Mouse (Mus musculus) heart, embryonic 16.5 days (tissue): ENCODE results near the gene Fam187b. TPM values are rescaled to one million over a fixed set of nuclear protein-coding genes. Genes with fewer than 3 reads are reported as not detected.

Experiments used
- ATAC-seq: fragments of 200-750 bp; cut with Nextera tagmentation; replicated peaks from 2 replicates; pipeline ENCODE4 v1.8.0; 2017; ENCODE audit warnings: moderate number of reproducible peaks; ENCODE audit not compliant: insufficient read depth, low FRiP score; ENCODE audit errors: extremely low read depth
- H3K27ac ChIP-seq: fragments of 300-500 bp; sonication (generic); 2 replicates; pipeline ENCODE4 v1.5.1; 2014; ENCODE audit warnings: mild to moderate bottlenecking, low read length, control low read depth, moderate library complexity
- H3K27me3 ChIP-seq: fragments of 300-500 bp; sonication (generic); 2 replicates; pipeline ENCODE4 v1.6.1; 2014; ENCODE audit warnings: low read length, mixed read lengths; ENCODE audit not compliant: control insufficient read depth, insufficient read depth
- H3K36me3 ChIP-seq: fragments of 300-500 bp; sonication (generic); 2 replicates; pipeline ENCODE4 v1.6.1; 2014; ENCODE audit not compliant: control insufficient read depth, insufficient read depth
- H3K4me1 ChIP-seq: fragments of 300-500 bp; sonication (generic); 2 replicates; pipeline ENCODE4 v1.6.1; 2014; ENCODE audit warnings: low read length, mixed read lengths; ENCODE audit not compliant: control insufficient read depth, insufficient read depth
- H3K4me2 ChIP-seq: fragments of 300-500 bp; sonication (generic); 2 replicates; pipeline ENCODE4 v1.6.1; 2014; ENCODE audit warnings: low read depth, mild to moderate bottlenecking, control low read depth, low read length
- H3K4me3 ChIP-seq: fragments of 300-500 bp; sonication (generic); 2 replicates; pipeline ENCODE4 v1.5.1; 2014; ENCODE audit warnings: mild to moderate bottlenecking, control low read depth, low read length
- H3K9ac ChIP-seq: fragments of 300-500 bp; sonication (generic); 2 replicates; pipeline ENCODE4 v1.6.1; 2014; ENCODE audit warnings: low read length, control low read depth
- H3K9me3 ChIP-seq: fragments of 300-500 bp; sonication (generic); replicated peaks from 2 replicates; pipeline ENCODE4 v1.6.1; 2016; ENCODE audit warnings: low read length; ENCODE audit not compliant: control insufficient read depth
- WGBS: fragments of 180-500 bp; shearing (Covaris S2); extraction: QIAGEN DNeasy Blood & Tissue Kit; methylation state at CpG from one replicate; pipeline ENCODE4 v1.1.7; 2014; 5-methylcytosine and 5-hydroxymethylcytosine counted together
- polyA plus RNA-seq: library from polyadenylated mRNA; unstranded; fragments of >200 nt; fragmentation: Nextera tagmentation; extraction: Ambion mirVana; gene quantifications from 2 replicates; pipeline ENCODE4 v1.2.1, GENCODE M21; 2015

Fam187b gene
- polyA plus RNA-seq, 1 experiment from 2014 or later: 0.70 TPM

DNA sequence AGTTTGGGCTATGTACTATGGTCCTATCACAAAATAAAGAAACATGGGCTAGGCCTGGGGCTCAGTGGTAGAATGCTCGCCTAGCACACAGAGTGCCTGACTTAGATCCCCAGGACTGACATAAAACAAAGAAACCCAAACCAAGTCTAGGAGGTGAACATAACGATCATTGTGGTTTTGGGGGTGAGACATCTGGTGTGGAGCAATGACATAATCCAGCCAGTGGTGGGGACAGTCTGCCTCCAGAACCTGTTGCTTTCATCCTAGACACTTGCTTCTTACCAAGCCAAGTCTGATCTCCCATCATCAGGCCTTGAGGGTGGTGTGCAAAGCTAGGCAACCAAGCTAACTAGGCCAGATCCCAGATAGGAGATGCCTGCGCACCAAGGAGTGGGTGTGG is 6.9 kb upstream of the Fam187b start:
- Histone ChIP-seq H3K9ac (no peak overlapping the region), H3K9me3 (no peaks in the 10 kb centered on the region), H3K36me3 (no peaks in the 10 kb centered on the region), H3K4me1 (peaks cover 10% of the 10 kb centered on the region), H3K4me2 (no peak overlapping the region), H3K27ac (no peak overlapping the region), H3K27me3 (no peaks in the 10 kb centered on the region), H3K4me3 (no peak overlapping the region)
- WGBS: 84% methylated on average over 3 of the region's 3 CpGs
- 0 out of 2 replicates have a peak, but pooled peaks have one; percentile 10 for ATAC-seq

GRCm38 (mm10) chr7:30968611-30969010 is 5.0 kb upstream of the Fam187b start:
- H3K27ac ChIP-seq: peak overlapping the region; percentile 8; the same call in 1 of the 2 replicates
- WGBS: 82% methylated on average over 8 of the region's 8 CpGs

GRCm38 (mm10) chr7:30969174-30969573 is 4.4 kb upstream of the Fam187b start:
- no peak overlapping the region for H3K9ac ChIP-seq
- peak overlapping the region; percentile 8; the same call in 1 of the 2 replicates for H3K27ac ChIP-seq
- ATAC-seq: peak; percentile 40; the same call in 1 of the 2 replicates
- H3K4me1 ChIP-seq: peaks cover 7% of the 10 kb centered on the region; the same call in 1 of the 2 replicates
- no peaks in the 10 kb centered on the region for H3K36me3 ChIP-seq
- WGBS: 66% methylated on average over 4 of the region's 4 CpGs
- no peak overlapping the region for H3K4me3 ChIP-seq
- no peak overlapping the region for H3K4me2 ChIP-seq
- no peaks in the 10 kb centered on the region for H3K9me3 ChIP-seq
- peaks cover 14% of the 10 kb centered on the region for H3K27me3 ChIP-seq

More at GRCm38 (mm10) chr7:30968611-30969010, 5.0 kb upstream of the Fam187b start:
- Histone ChIP-seq H3K9me3 (no peaks in the 10 kb centered on the region), H3K4me2 (no peak overlapping the region), H3K4me1 (peaks cover 12% of the 10 kb centered on the region), H3K4me3 (no peak overlapping the region), H3K36me3 (no peaks in the 10 kb centered on the region), H3K9ac (no peak overlapping the region), H3K27me3 (peaks cover 14% of the 10 kb centered on the region)
- no peak for ATAC-seq

DNA sequence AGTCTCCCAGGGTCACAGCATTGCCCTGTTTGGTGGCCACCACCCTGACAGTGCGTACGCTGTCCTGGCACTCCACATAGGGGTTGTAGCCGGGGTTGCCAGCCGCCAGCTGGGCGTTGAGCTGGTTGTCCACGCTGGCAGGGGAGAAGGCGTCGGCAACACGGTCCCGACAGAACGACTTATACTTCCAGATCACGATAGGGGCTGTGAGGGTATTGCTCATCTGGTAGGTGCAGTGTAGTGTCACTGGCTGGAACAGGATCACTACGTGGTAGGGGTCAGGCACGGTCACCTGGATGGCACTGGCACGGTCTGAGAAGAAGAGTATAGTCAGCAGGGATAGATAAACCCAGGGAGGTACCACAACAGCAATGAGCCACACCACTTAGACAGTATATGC is 1.7 kb upstream of the Fam187b start:
- H3K36me3 ChIP-seq: no peaks in the 10 kb centered on the region
- H3K9me3 ChIP-seq: no peaks in the 10 kb centered on the region
- H3K9ac ChIP-seq: no peak overlapping the region
- peaks cover 5% of the 10 kb centered on the region; the same call in 1 of the 2 replicates for H3K4me1 ChIP-seq
- peaks cover 14% of the 10 kb centered on the region for H3K27me3 ChIP-seq
- peak overlapping the region; percentile 54; the same call in 1 of the 2 replicates for H3K4me3 ChIP-seq
- WGBS: 82% methylated on average over 15 of the region's 15 CpGs
- no peak overlapping the region for H3K4me2 ChIP-seq
- no peak for ATAC-seq
- H3K27ac ChIP-seq: no peak overlapping the region

DNA sequence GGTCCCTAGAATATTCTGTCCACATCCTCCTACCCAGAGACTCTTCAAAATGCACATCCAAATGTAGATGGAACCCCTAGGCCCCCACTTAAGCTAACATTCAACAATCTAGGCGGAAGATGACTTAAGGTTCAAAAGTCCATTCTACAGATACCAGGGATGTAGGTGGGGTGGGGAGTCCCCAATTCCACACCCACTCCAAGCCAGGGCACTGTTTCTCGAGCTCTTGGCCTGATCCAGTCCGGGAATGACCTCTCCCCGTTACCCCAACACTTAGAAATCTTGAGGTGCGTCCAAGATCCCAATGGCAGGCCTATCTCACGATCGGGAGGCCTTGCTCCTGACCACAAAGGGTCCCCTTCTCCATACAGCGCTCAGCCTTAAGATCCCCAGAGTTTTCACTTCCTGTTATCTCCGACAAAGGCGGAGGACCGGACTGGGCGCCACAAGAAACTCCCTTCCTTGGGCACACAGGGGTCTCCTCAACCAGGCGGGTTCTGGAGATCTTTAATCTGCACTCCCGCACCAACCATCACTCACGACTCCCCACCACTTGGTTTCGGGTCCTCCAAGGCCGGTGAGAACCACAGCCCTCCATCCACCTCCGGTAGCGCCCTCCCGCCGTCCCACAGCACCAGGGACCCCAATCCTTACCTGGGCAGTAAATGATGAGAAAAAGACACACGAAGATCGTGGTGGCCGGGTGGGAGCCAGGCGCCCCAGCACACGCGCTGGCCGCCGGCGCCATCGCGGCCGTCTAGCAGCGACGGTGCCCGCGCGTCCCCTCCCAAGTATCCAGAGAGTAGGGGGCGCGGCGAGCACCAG is 952 bp upstream of the Fam187b start:
- 0 out of 2 replicates have a peak, but pooled peaks have one; percentile 3 for ATAC-seq
- no peak overlapping the region for H3K27ac ChIP-seq
- WGBS: 7% methylated on average over 41 of the region's 41 CpGs

DNA sequence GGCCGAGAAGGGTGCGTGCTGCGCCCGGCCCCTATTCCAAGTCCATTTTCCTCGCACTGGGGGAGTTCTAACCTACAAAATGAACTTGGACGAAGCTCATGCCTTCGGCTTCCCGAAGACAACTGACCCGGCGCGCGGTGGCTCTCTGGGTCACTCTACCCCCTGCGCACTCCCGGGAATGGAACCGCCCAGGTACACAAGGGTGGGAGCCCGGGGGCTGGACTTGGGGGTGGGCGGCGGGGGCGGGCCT is 414 bp upstream of the Fam187b start, which contains the start of gene Lsr:
TSS of gene Lsr (minus strand) at position 214 of the 250 bp plus-strand sequence.
- 1% methylated on average over 19 of the region's 19 CpGs for WGBS
- peak within 1 kb of the TSS; percentile 59 for H3K9ac ChIP-seq
- H3K27ac ChIP-seq: no peak within 1 kb of the TSS
- H3K4me3 ChIP-seq: peak within 1 kb of the TSS; percentile 54
- no peaks in the 10 kb centered on the region for H3K9me3 ChIP-seq
- H3K4me1 ChIP-seq: peaks cover 5% of the 10 kb centered on the region; the same call in 1 of the 2 replicates
- H3K4me2 ChIP-seq: peak within 1 kb of the TSS; percentile 60
- peak; percentile 32; the same call in 1 of the 2 replicates for ATAC-seq
- H3K36me3 ChIP-seq: no peaks in the 10 kb centered on the region
- peaks cover 14% of the 10 kb centered on the region for H3K27me3 ChIP-seq

More for the DNA sequence above, 952 bp upstream of the Fam187b start:
- H3K4me1 ChIP-seq: peaks cover 5% of the 10 kb centered on the region; the same call in 1 of the 2 replicates
- no peaks in the 10 kb centered on the region for H3K9me3 ChIP-seq
- H3K27me3 ChIP-seq: peaks cover 14% of the 10 kb centered on the region
- H3K4me3 ChIP-seq: peak overlapping the region; percentile 54
- peak overlapping the region; percentile 59 for H3K9ac ChIP-seq
- peak overlapping the region; percentile 60 for H3K4me2 ChIP-seq
- H3K36me3 ChIP-seq: no peaks in the 10 kb centered on the region

GRCm38 (mm10) chr7:30981703-30982102 is 8.1 kb downstream of the Fam187b start:
- 77% methylated on average over 4 of the region's 4 CpGs for WGBS
- no peak for ATAC-seq
- Histone ChIP-seq H3K4me2 (no peak overlapping the region), H3K27ac (no peak overlapping the region), H3K4me1 (no peaks in the 10 kb centered on the region), H3K27me3 (no peaks in the 10 kb centered on the region), H3K9ac (no peak overlapping the region), H3K36me3 (no peaks in the 10 kb centered on the region), H3K4me3 (no peak overlapping the region), H3K9me3 (0 out of 2 replicates have a peak, but pooled peaks cover 3% of the 10 kb centered on the region)

GRCm38 (mm10) chr7:30985357-30985756 is 11.8 kb downstream of the Fam187b start:
- 82% methylated on average over 9 of the region's 9 CpGs for WGBS
- ATAC-seq: no peak
- Histone ChIP-seq H3K4me1 (no peaks in the 10 kb centered on the region), H3K4me2 (no peak overlapping the region), H3K9ac (no peak overlapping the region), H3K4me3 (no peak overlapping the region), H3K27ac (no peak overlapping the region), H3K27me3 (no peaks in the 10 kb centered on the region), H3K9me3 (no peaks in the 10 kb centered on the region), H3K36me3 (no peaks in the 10 kb centered on the region)

DNA sequence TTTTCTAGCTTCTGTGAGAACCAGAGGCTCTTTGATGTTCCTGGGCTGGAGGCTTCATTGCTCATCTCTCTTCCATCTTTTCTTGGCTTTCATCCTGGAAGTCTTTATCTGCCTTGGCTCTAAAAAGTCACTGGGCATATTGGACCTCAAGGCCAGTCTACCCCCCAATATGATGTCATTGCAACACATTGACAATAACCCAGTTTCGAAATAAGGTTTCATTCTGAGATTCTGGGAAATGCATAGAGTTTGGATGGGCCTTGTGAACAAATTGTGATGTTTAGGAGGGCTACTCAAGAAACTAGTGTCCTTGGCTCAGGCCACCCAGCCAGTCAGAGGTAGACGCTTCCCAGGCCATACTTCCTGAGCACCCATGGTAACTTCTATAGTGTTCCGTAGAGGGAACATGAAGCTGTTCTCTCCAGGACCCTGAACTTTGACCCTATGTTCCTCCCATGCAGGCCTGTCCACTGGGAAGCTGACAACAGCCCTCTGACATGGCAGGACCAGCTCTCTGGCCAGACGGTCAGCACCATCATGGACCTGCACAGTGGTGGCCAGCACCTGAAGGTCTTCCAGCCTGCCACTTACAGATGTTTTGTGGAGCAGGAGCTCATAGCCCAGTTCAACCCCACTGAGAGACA is 15.1 kb downstream of the Fam187b start:
- Histone ChIP-seq H3K36me3 (no peaks in the 10 kb centered on the region), H3K4me3 (no peak overlapping the region), H3K4me1 (peaks cover 6% of the 10 kb centered on the region; the same call in 1 of the 2 replicates), H3K9ac (no peak overlapping the region), H3K4me2 (no peak overlapping the region), H3K9me3 (no peaks in the 10 kb centered on the region), H3K27ac (no peak overlapping the region), H3K27me3 (no peaks in the 10 kb centered on the region)
- ATAC-seq: no peak
- WGBS: 81% methylated on average over 4 of the region's 4 CpGs
